Mouse (Mus musculus) brain, embryonic 14.5 days (tissue): ENCODE measurements around the gene Tcta. TPM values are rescaled to one million over a fixed set of nuclear protein-coding genes. Genes with fewer than 3 reads are reported as not detected.
"Not testable (repeated sequence)": the region's sequence is repeated elsewhere in the genome, so short reads cannot be mapped to it uniquely, and the experiment has no call there.

Experiments
- DNase-seq: peaks from one replicate; pipeline ENCODE4 v3.0.0-alpha.2; 2011; ENCODE audit warnings: low read depth
- CTCF ChIP-seq: fragments of 200-500 bp; IDR thresholded peaks from 2 replicates; pipeline ENCODE4 v1.5.1; 2012; ENCODE audit warnings: inconsistent platforms, mild to moderate bottlenecking, moderate library complexity, borderline replicate concordance; ENCODE audit not compliant: insufficient read depth, insufficient read length; ENCODE audit errors: extremely low read depth
- POLR2A ChIP-seq: fragments of 200-500 bp; IDR thresholded peaks from 2 replicates; pipeline ENCODE4 v1.6.1; 2012; ENCODE audit warnings: mild to moderate bottlenecking, inconsistent platforms, borderline replicate concordance; ENCODE audit not compliant: poor library complexity, insufficient read depth, insufficient read length, severe bottlenecking; ENCODE audit errors: extremely low read depth
- polyA plus RNA-seq: library from polyadenylated mRNA; depleted of rRNA; stranded (reverse); fragments of >200 nt; gene quantifications from 2 replicates; pipeline ENCODE4 v1.2.3, GENCODE M21; 2012

Tcta gene
- polyA plus RNA-seq, 1 experiment, result 34.6 TPM

- no peak for TF ChIP-seq CTCF
- no peak for TF ChIP-seq POLR2A
- DNase-seq, result no peak
Measured at GRCm38 (mm10) chr9:108307021-108307807, 1.3 kb upstream of the Tcta start.

- peak; percentile 82 for DNase-seq
- no peak for TF ChIP-seq POLR2A
- no peak for TF ChIP-seq CTCF
Measured at GRCm38 (mm10) chr9:108306571-108306980, 616 bp upstream of the Tcta start.

DNA sequence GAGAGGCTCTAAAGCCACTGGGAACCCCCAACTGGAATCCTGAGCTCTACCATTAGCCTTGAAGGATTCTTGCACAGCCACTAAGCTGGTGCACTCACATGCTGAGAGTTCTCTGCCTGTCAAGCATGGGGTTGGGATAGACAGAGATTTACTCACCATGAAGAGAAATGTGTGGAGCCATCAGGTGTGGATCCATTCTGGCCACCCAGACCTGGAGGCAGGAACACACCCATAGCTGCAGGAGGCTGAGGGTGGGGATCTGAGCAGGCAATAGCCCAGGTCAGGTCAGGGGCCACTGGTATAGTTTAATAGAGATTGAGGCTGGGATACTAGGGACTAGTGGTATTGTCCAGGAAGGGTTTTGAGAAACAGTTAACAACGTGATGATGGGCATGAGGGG, 790 bp downstream of the Tcta start:
- no peak for DNase-seq
- no peak for TF ChIP-seq CTCF
- no peak for TF ChIP-seq POLR2A

DNA sequence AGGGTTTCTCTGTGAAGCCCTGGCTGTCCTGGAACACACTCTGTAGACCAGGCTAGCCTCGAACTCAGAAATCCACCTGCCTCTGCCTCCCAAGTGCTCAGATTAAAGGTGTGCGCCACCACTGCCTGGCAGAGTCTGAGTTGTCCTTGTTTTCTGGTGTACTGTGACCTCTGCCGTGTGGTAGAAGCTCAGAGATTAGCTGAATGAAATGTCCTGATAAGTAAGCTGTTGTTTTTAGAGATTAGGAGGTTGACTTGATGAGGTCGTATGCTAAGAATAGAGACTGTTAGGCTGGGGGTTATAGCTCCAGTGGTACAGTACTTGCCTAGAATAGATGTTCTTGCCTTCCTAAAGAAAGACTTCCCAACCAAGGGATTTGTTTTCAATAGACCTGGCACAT, 1.2 kb downstream of the Tcta start:
- TF ChIP-seq POLR2A, result no peak
- TF ChIP-seq CTCF, result no peak
- no peak for DNase-seq

DNA sequence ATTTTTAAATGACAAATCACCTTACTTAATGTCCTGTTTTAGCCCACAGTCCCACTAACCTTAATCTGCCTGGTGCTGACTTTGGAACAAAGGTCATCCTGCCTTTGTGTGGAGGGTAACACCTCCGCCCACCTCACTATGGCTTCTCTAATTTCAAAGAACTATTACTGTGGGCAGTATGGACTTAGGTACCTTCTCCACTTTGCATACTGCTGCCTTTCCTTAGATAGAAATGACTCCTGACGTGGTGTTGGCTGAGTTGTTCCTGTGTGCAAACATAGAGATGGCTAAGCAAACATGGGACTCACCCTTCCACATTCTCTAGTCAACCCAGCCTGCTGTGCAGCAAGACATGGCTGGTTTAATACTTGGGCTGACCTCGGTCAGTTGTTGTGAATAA, 4.1 kb downstream of the Tcta start:
- TF ChIP-seq POLR2A (no peak), CTCF (no peak)
- no peak for DNase-seq

- TF ChIP-seq POLR2A (no peak), CTCF (no peak)
- DNase-seq, result peak; percentile 57
Measured at GRCm38 (mm10) chr9:108296453-108297355, 9.3 kb downstream of the Tcta start, which contains the start of gene Amt. Amt (plus strand) TSS chr9:108296853.

DNA sequence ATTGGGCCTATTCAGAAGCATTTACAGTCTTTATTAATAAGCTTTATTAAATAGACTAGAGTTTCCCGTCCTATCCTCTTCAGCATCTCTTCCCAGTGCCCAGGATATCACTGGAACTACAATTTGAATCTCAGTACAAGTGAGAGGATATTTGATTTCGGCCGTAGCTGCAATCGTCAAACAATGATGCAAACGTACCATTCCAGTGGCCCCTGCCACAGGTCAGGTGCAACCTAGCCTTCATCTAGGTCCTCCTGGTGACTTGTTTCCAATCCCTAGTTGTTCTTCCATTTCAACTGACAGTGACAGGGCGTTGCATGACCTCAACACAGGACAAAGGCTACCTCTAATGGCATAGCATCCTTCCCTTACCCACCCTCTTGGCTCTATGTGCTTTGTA, 15.2 kb downstream of the Tcta start:
- no peak for TF ChIP-seq CTCF
- no peak for TF ChIP-seq POLR2A
- no peak for DNase-seq

DNA sequence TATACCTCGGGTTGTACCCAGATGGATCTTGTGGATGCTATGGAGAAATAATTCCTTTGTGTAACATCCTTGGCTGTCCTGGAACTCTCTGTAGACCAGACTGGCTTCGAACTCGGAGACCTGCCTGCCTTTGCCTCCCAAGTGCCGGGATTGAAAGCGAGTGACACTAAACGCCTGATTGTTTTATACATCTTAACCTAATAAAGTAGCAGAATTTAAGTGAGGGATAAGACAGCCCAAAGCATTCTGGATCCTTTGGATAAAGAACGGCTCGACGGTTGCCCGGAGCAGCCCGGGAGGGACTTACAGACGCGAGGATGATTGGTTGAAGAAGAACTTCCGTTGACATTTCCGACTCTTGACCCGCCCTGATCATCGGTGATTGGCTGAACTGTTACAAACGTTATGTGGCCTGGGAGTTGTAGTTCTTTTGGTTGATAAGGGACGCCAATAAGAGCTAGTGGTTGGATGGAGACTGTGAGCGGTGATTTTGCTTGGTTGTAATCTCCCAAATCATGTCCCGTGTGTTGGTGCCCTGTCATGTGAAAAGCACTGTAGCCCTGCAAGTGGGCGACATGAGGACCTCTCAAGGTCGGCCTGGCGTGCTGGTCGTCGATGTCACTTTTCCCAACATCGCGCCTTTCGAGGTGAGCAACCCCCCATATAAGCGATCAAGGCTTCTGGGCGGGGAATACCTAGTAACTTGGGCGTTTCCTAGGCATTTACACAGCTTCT, 15.8 kb downstream of the Tcta start, which contains the start of gene Nicn1:
TSS of gene Nicn1 (plus strand) at position 414 of the 735 bp plus-strand sequence.
- DNase-seq, result peak; percentile 100
- TF ChIP-seq CTCF (no peak), POLR2A (peak; percentile 65; the same call in 1 of the 2 replicates)

GRCm38 (mm10) chr9:108289347-108289746, 16.6 kb downstream of the Tcta start:
- no peak for TF ChIP-seq POLR2A
- no peak for TF ChIP-seq CTCF
- DNase-seq, result no peak

DNA sequence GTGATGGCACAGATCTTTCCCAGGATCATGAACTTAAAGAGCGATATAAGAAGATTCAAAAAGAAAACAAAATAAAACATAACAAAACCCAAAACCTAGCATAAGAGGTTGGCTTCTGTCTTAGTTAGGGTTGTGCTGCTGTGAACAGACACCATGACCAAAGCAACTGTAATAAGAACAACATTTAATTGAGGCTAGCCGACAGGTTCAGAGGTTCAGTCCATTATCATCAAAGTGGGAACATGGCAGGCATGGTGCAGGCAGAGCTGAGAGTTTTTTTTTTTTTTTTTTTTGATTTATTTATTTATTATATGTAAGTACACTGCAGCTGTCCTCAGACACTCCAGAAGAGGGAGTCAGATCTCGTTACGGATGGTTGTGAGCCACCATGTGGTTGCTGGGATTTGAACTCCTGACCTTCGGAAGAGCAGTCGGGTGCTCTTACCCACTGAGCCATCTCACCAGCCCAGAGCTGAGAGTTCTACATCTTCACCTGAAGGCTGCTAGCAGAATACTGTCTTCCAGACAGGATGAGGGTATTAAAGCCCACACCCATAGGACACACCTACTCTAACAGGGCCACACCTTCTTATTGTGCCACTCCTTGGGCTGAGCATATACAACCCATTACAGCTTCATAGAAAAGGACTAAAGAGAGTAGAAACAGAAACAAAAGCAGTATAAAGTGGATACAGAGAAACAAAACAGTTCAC, 18.3 kb downstream of the Tcta start:
- DNase-seq, result not testable (repeated sequence)

DNA sequence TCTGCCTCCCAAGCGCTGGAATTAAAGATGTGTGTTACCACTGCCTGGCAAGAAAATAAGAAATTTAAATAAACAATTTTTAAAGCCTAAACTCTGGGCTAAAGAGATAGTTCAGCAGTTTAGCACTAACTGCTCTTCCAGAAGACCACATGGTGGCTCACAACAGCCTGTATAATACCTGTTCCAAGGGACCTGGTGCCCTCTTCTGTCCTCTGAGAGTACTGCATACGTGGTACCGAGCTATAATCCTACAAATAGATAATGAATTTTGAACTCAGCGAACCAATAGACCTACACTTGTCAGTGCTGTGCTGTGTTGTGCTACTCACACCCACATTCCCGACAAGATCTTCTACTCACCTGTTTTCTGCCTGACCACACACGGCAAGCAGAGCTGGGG, 21.6 kb downstream of the Tcta start:
- no peak for TF ChIP-seq POLR2A
- peak; percentile 73; the same call in 1 of the 2 replicates for TF ChIP-seq CTCF

More for the DNA sequence above, 21.6 kb downstream of the Tcta start:
- peak; percentile 86 for DNase-seq
